Mouse (Mus musculus): Measurements from ENCODE around the gene Sars2. TPM values are rescaled to one million over a fixed set of nuclear protein-coding genes. Genes with fewer than 3 reads are reported as not detected.
A peak's percentile ranks its signal among the peaks of the same experiment; 100 is the strongest.

Sars2 gene
- polyA plus RNA-seq, 1 experiment from 2014 or later, result 20.4 TPM

DNA sequence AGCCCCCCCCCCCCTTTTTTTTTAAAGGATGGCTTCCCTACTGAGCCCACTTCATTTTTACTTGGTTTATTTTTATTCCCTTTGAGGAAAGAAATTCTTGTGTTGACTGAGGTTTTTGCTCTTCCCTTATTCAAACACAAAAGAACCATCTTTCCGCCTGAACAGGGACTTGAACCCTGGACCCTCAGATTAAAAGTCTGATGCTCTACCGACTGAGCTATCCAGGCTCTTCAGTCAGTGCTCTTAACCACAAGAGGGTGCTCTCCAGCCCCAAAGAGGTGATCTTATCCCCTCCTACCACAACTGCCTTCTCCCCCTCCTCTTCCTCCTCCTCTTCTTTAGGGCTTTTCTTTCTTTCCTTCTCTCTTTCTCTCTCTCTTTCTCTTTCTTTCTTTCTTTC, 52.0 kb downstream of the Sars2 start:
- H3K9ac ChIP-seq, result no peak overlapping the region
- H3K9me3 ChIP-seq, result no peaks in the 10 kb centered on the region
- H3K4me3 ChIP-seq, result no peak overlapping the region
- ATAC-seq (ENCODE audit: extremely low read depth, insufficient number of reproducible peaks, low FRiP score, low TSS enrichment), result no peak
- no peak overlapping the region for H3K4me2 ChIP-seq
- H3K36me3 ChIP-seq, result no peaks in the 10 kb centered on the region
- WGBS, result 36% methylated on average over 2 of the region's 2 CpGs
- H3K27me3 ChIP-seq (replicated peaks), result no peaks in the 10 kb centered on the region
- no peak overlapping the region for H3K27ac ChIP-seq (replicated peaks)
- H3K4me1 ChIP-seq, result peaks cover 23% of the 10 kb centered on the region

DNA sequence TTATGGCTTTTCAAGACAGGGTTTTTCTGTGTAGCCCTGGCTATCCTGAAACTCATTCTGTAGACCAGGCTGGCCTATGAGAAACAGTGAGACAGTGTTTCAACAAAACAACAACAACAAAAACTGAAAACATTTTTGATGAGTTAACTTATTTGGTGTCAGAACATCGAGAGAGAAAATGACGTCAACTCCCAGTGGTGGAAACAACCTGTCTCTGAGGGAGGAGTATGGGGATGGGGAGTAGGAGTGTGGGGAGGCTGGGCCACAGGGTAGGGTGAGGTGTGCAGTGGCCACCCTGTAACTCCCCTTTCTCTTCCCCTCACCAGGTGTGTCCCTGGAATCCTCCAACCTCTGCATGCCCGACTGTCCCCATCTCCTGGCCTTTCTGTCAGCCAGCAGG, 52.7 kb downstream of the Sars2 start:
- WGBS, result 67% methylated on average over 3 of the region's 3 CpGs
- Histone ChIP-seq H3K9me3 (no peaks in the 10 kb centered on the region), H3K4me1 (peaks cover 18% of the 10 kb centered on the region), H3K9ac (no peak overlapping the region), H3K27me3 (replicated peaks) (no peaks in the 10 kb centered on the region), H3K36me3 (no peaks in the 10 kb centered on the region), H3K4me2 (no peak overlapping the region), H3K27ac (replicated peaks) (no peak overlapping the region), H3K4me3 (no peak overlapping the region)
- no peak for ATAC-seq (ENCODE audit: extremely low read depth, insufficient number of reproducible peaks, low FRiP score, low TSS enrichment)

DNA sequence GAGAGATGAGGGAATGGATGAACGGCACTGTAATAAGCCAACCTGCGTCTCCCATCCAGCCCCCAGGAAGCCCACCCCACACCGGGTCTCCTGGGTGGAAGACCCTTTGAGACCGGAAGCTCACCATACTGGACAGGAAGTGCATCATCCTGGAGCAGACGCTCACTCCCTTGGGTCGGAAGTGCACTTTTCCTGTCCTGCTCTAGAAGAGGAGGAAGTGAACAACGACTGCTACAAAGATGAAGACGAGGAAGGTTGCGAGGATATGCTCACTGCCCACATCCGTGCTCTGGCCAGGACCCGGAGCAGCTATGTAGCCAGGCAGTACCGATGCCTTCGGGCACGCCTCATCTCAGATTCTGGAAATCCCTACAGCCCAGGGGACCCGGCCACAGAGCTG, 54.0 kb downstream of the Sars2 start:
- Histone ChIP-seq H3K27me3 (replicated peaks) (no peaks in the 10 kb centered on the region), H3K9ac (no peak overlapping the region), H3K4me3 (peak overlapping the region; percentile 34), H3K36me3 (no peaks in the 10 kb centered on the region), H3K27ac (replicated peaks) (peak overlapping the region; percentile 60), H3K9me3 (no peaks in the 10 kb centered on the region), H3K4me1 (peaks cover 18% of the 10 kb centered on the region), H3K4me2 (peak overlapping the region; percentile 62)
- ATAC-seq (ENCODE audit: extremely low read depth, insufficient number of reproducible peaks, low FRiP score, low TSS enrichment), result no peak
- WGBS, result 62% methylated on average over 15 of the region's 15 CpGs

DNA sequence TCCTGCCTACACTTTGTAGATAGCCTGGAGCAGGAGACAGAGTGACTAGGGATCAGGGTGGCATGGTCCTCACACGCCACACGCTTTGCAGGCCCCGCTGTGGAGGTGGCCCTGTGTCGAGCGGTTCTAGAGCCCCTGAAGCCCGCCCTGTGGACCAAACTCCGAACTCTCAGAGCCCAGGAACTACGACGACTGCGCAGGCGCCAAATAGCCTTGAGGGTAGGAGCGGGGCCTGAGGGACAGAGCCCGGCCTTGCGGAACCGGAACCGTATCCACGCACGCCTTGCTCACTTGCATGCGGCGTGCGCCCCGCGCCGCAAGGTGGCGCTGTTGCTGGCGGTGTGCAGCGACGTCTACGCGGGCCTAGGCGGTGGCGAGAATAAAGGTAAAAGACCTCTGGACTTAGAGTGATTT, 54.8 kb downstream of the Sars2 start:
- Histone ChIP-seq H3K4me1 (peaks cover 24% of the 10 kb centered on the region), H3K27ac (replicated peaks) (peak overlapping the region; percentile 60), H3K9me3 (no peaks in the 10 kb centered on the region), H3K27me3 (replicated peaks) (no peaks in the 10 kb centered on the region), H3K9ac (peak overlapping the region; percentile 77), H3K4me3 (peak overlapping the region; percentile 34), H3K36me3 (no peaks in the 10 kb centered on the region), H3K4me2 (peak overlapping the region; percentile 62)
- ATAC-seq (ENCODE audit: extremely low read depth, insufficient number of reproducible peaks, low FRiP score, low TSS enrichment), result peak; percentile 51
- WGBS, result 11% methylated on average over 32 of the region's 32 CpGs

DNA sequence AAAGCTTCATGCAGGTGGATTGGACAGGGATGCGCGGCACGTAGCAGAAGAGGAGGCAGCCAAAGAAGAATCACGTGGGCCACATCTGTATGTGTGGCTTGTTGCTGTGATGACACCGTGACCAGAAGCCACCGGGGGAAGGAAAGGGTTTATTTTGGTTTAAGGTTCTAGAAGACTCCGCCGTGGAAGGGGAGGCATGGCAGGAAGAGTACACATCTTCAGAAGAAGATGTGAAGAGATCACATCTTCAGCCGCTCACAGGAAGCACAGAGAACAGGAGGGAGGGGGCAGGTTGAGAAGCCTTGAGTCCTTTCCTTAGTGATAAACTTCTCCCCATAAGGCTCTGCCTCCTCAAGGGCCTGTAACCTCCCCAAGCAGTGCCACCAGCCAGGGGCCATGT, 58.2 kb downstream of the Sars2 start:
- Histone ChIP-seq H3K9ac (no peak overlapping the region), H3K36me3 (no peaks in the 10 kb centered on the region), H3K9me3 (no peaks in the 10 kb centered on the region), H3K27me3 (replicated peaks) (no peaks in the 10 kb centered on the region), H3K4me2 (no peak overlapping the region), H3K4me1 (peaks cover 51% of the 10 kb centered on the region), H3K4me3 (no peak overlapping the region), H3K27ac (replicated peaks) (no peak overlapping the region)
- WGBS, result 84% methylated on average over 9 of the region's 9 CpGs
- no peak for ATAC-seq (ENCODE audit: extremely low read depth, insufficient number of reproducible peaks, low FRiP score, low TSS enrichment)

DNA sequence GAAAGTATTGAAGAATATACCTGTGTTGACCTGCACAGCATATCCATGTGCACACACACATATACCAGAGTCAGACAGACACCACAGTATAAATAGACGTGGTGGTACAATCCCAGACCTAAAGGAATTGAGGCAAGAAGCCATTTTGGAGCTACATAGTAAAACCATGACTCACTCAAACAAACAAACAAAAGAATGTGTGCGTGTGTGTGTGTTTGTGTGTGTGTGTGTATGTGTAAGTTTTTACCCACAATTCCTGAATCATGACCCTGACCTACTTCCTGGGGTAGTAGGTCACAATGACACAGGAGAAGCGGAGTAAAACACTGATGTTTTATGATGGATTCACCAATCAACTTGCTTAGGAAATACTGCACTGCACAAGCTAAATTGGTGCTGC, 59.7 kb downstream of the Sars2 start:
- H3K4me2 ChIP-seq, result no peak overlapping the region
- H3K27ac ChIP-seq (replicated peaks), result peak overlapping the region; percentile 95
- H3K27me3 ChIP-seq (replicated peaks), result no peaks in the 10 kb centered on the region
- peaks cover 40% of the 10 kb centered on the region for H3K4me1 ChIP-seq
- no peak overlapping the region for H3K4me3 ChIP-seq
- no peak overlapping the region for H3K9ac ChIP-seq
- no peak for ATAC-seq (ENCODE audit: extremely low read depth, insufficient number of reproducible peaks, low FRiP score, low TSS enrichment)
- 72% methylated on average over 3 of the region's 3 CpGs for WGBS
- H3K9me3 ChIP-seq, result no peaks in the 10 kb centered on the region
- no peaks in the 10 kb centered on the region for H3K36me3 ChIP-seq

DNA sequence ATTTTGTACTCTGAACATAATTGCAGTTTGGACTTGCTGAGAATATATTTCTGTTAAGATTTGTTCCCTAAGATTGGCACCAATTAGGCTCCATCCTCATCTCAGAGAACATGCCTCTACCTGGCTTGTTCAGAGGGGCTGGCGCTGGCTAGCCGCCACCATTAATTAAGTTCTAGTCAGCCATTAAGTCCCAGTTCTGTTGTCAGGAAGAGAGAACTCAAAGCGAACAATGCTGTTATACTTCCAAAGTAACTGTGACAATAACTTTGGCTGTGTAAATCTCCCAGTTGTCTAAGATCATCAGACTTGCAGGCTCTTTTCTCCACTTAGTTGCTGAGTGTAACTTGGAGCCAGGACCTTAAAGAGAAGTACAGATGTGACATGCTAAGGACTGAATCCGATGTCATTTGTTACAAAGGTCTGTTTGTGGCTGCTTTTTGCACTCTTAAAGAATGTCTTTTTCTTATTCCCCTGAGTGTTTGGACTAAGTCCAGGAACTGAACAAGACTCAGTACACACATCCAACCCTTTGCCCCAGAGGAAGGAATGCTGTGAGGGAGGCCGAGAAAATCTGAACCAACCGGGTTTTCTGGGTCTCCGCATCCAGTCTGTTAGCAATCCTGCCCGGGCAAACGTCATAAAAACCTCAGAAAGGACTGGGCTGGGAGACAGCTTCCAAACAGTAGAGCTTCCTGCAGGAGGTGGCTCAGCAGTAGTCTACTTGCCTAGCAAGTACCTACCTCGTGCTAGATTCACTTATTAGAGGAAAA, 60.3 kb downstream of the Sars2 start:
- no peak for ATAC-seq (ENCODE audit: extremely low read depth, insufficient number of reproducible peaks, low FRiP score, low TSS enrichment)
- H3K4me3 ChIP-seq, result peak overlapping the region; percentile 9; the same call in 1 of the 2 replicates
- H3K9me3 ChIP-seq, result no peaks in the 10 kb centered on the region
- peak overlapping the region; percentile 71 for H3K9ac ChIP-seq
- H3K4me2 ChIP-seq, result peak overlapping the region; percentile 54
- no peaks in the 10 kb centered on the region for H3K36me3 ChIP-seq
- peak overlapping the region; percentile 95 for H3K27ac ChIP-seq (replicated peaks)
- WGBS, result 31% methylated on average over 10 of the region's 10 CpGs
- H3K27me3 ChIP-seq (replicated peaks), result no peaks in the 10 kb centered on the region
- peaks cover 37% of the 10 kb centered on the region for H3K4me1 ChIP-seq

DNA sequence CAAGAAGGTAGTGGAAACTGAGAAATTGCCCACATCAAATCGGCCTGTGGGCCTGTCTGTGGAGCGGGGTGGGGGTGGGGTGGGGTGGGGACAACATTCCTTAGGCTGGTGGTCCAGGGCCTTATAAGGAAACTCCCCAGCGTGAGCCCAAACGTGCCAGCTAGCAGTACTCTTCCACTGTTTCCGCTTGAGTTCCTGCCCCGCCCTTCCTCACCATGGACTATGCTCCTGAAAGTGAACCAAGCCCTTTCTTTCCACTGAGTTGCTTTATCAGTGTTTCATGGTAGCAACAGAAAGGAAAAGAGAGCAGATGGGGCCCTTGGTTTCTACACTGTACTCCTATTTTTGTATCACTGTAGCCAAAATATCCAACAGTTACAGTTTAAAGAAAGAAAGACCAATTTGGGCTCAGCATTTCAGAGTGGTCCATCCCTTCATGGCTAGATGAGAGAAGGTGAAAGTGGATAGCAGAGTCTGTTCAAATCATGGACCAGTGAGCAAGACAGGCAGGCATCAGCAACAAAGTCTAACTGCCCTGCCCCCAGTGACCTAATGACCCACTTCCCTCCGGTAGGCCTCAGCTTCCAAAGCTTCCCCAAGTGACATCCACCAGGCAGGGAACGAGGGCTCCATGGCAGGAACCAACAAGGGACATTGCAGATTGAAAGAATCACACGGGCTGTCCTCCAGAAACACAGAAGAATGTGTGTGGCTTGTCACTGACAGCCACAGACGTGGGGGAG, 61.2 kb downstream of the Sars2 start:
- WGBS, result 9% methylated on average over 10 of the region's 10 CpGs
- Histone ChIP-seq H3K4me1 (peaks cover 42% of the 10 kb centered on the region), H3K9me3 (no peaks in the 10 kb centered on the region), H3K4me3 (peak overlapping the region; percentile 9; the same call in 1 of the 2 replicates), H3K36me3 (no peaks in the 10 kb centered on the region), H3K27me3 (replicated peaks) (no peaks in the 10 kb centered on the region), H3K4me2 (peak overlapping the region; percentile 54), H3K27ac (replicated peaks) (peak overlapping the region; percentile 95), H3K9ac (peak overlapping the region; percentile 71)
- peak; percentile 56; the same call in 1 of the 2 replicates for ATAC-seq (ENCODE audit: extremely low read depth, insufficient number of reproducible peaks, low FRiP score, low TSS enrichment)

Other genes with a start within 250 kb of the Sars2 start
- not detected in 2 replicates for gene Ifnl2, start 231.5 kb upstream of the Sars2 start, polyA plus RNA-seq (2015; fragmentation: Nextera tagmentation; extraction: Ambion mirVana)
- gene Ifnl3, start 219.2 kb upstream of the Sars2 start, polyA plus RNA-seq (2015; fragmentation: Nextera tagmentation; extraction: Ambion mirVana), result not detected in 2 replicates
- gene Sycn, start 201.1 kb upstream of the Sars2 start, polyA plus RNA-seq (2015; fragmentation: Nextera tagmentation; extraction: Ambion mirVana), result not detected in 2 replicates
- gene Nccrp1, start 194.7 kb upstream of the Sars2 start, polyA plus RNA-seq (2015; fragmentation: Nextera tagmentation; extraction: Ambion mirVana), result not detected in 2 replicates
- 18.7 and 23.3 TPM in 2 replicates for gene Samd4b, start 143.8 kb upstream of the Sars2 start, polyA plus RNA-seq (2015; fragmentation: Nextera tagmentation; extraction: Ambion mirVana)
- 27.9 and 30.5 TPM in 2 replicates for gene Pak4, start 143.8 kb upstream of the Sars2 start, polyA plus RNA-seq (2015; fragmentation: Nextera tagmentation; extraction: Ambion mirVana)
- gene Acp7, start 110.7 kb upstream of the Sars2 start, polyA plus RNA-seq (2015; fragmentation: Nextera tagmentation; extraction: Ambion mirVana), result not detected in 2 replicates
- gene Fbxo27, start 49.1 kb upstream of the Sars2 start, polyA plus RNA-seq (2015; fragmentation: Nextera tagmentation; extraction: Ambion mirVana), result 4.2 and 4.7 TPM in 2 replicates
- gene Fbxo17, start 25.2 kb upstream of the Sars2 start, polyA plus RNA-seq (2015; fragmentation: Nextera tagmentation; extraction: Ambion mirVana), result 10.6 and 11.4 TPM in 2 replicates
- gene Mrps12, start 172 bp upstream of the Sars2 start, polyA plus RNA-seq (2015; fragmentation: Nextera tagmentation; extraction: Ambion mirVana), result 108 and 117 TPM in 2 replicates
- gene Ccer2, start 14.2 kb downstream of the Sars2 start, polyA plus RNA-seq (2015; fragmentation: Nextera tagmentation; extraction: Ambion mirVana), result not detected in 2 replicates
- 48.9 and 51.5 TPM in 2 replicates for gene Sirt2, start 24.7 kb downstream of the Sars2 start, polyA plus RNA-seq (2015; fragmentation: Nextera tagmentation; extraction: Ambion mirVana)
- 30.5 and 32.7 TPM in 2 replicates for gene Nfkbib, start 25.5 kb downstream of the Sars2 start, polyA plus RNA-seq (2015; fragmentation: Nextera tagmentation; extraction: Ambion mirVana)
- gene Rinl, start 47.0 kb downstream of the Sars2 start, polyA plus RNA-seq (2015; fragmentation: Nextera tagmentation; extraction: Ambion mirVana), result 2.7 and 3.6 TPM in 2 replicates
- 168 TPM in 2 replicates for gene Hnrnpl, start 66.5 kb downstream of the Sars2 start, polyA plus RNA-seq (2015; fragmentation: Nextera tagmentation; extraction: Ambion mirVana)
- gene Ech1, start 83.2 kb downstream of the Sars2 start, polyA plus RNA-seq (2015; fragmentation: Nextera tagmentation; extraction: Ambion mirVana), result 169 and 182 TPM in 2 replicates
- gene Lgals4, start 91.9 kb downstream of the Sars2 start, polyA plus RNA-seq (2015; fragmentation: Nextera tagmentation; extraction: Ambion mirVana), result 4.3 and 5.6 TPM in 2 replicates
- gene Lgals7, start 121.9 kb downstream of the Sars2 start, polyA plus RNA-seq (2015; fragmentation: Nextera tagmentation; extraction: Ambion mirVana), result 1.5 and 1.6 TPM in 2 replicates
- 0.15 and 0.38 TPM in 2 replicates for gene Capn12, start 139.4 kb downstream of the Sars2 start, polyA plus RNA-seq (2015; fragmentation: Nextera tagmentation; extraction: Ambion mirVana)
- 259 and 266 TPM in 2 replicates for gene Actn4, start 220.3 kb downstream of the Sars2 start, polyA plus RNA-seq (2015; fragmentation: Nextera tagmentation; extraction: Ambion mirVana)
- gene Eif3k, start 239.9 kb downstream of the Sars2 start, polyA plus RNA-seq (2015; fragmentation: Nextera tagmentation; extraction: Ambion mirVana), result 257 and 300 TPM in 2 replicates
- gene Map4k1, start 240.1 kb downstream of the Sars2 start, polyA plus RNA-seq (2015; fragmentation: Nextera tagmentation; extraction: Ambion mirVana), result 3.4 and 5.3 TPM in 2 replicates